Mouse (Mus musculus): Measurements from ENCODE around the gene Sgcg.

Sgcg gene

GRCm38 (mm10) chr14:61258352-61258751, at the start of gene Sgcg:
Gene Sgcg (minus strand): TSS chr14:61258490.
- no peak for DNase-seq (ENCODE audit: extremely low read depth, low read depth)

GRCm38 (mm10) chr14:61303969-61304609, 45.8 kb upstream of the Sgcg start:
- no peak for DNase-seq (ENCODE audit: extremely low read depth, low read depth)

- DNase-seq (ENCODE audit: extremely low read depth, low read depth), result no peak
Measured at GRCm38 (mm10) chr14:61302428-61302827, 44.1 kb upstream of the Sgcg start.

GRCm38 (mm10) chr14:61301323-61301722, 43.0 kb upstream of the Sgcg start:
- DNase-seq (ENCODE audit: extremely low read depth, low read depth), result peak; percentile 58

GRCm38 (mm10) chr14:61299810-61300209, 41.5 kb upstream of the Sgcg start:
- DNase-seq (ENCODE audit: extremely low read depth, low read depth), result no peak

GRCm38 (mm10) chr14:61294738-61295079, 36.4 kb upstream of the Sgcg start:
- DNase-seq (ENCODE audit: extremely low read depth, low read depth), result peak; percentile 67

GRCm38 (mm10) chr14:61293884-61294737, 35.8 kb upstream of the Sgcg start:
- DNase-seq (ENCODE audit: extremely low read depth, low read depth), result peak; percentile 76

DNA sequence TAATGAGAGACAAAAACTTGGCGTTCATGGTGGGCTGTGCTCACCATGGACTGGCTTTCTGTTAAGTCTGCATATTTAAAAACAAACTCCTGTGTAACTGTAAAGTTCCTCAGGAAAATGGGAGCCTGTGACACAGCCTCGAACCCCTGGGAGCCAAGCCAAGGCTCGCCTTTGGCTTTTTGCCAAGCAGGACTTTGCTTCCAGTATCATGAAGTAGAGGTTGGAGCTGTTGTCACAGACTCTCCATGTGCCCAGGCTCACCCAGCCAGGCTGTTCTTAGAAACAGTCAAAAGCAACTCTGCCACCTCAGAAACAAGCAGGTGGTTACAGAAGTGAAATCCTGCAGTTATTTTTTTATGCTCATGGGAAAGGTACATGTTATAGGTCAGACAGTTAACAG, 32.4 kb upstream of the Sgcg start:
- no peak for DNase-seq (ENCODE audit: extremely low read depth, low read depth)

DNA sequence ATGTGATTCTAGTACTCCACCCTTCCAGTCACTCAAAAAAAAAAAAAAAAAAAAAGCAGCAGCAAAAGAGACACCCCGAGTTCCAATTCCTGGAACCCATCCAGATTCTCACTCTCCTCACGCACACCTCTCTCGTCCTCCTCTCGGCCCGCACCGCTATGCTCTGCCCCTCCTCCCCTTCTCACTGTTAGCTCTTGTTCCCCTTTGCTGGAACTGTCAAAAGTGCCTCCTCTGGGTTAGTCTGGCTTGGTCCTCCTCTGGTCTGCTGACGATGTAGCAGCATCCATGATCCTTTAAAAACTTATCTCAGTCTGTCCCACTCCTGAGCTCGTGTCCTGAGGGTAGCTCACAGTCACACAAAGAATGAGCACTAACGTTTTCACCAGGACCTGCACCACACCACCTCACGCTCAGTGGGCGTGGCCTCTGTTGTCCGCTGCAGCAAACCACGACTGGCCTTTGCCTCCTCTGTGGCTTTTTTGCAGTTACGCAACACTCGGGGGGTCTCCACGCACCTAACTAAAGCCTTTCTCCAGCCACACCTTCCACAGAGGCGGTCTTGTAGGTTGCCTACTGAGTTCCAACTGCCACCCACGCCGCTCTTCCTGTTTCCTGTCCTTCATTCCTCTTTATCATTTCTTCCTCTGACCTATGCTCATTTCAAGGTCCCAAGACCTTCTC, 30.5 kb upstream of the Sgcg start:
- no peak for DNase-seq (ENCODE audit: extremely low read depth, low read depth)

DNA sequence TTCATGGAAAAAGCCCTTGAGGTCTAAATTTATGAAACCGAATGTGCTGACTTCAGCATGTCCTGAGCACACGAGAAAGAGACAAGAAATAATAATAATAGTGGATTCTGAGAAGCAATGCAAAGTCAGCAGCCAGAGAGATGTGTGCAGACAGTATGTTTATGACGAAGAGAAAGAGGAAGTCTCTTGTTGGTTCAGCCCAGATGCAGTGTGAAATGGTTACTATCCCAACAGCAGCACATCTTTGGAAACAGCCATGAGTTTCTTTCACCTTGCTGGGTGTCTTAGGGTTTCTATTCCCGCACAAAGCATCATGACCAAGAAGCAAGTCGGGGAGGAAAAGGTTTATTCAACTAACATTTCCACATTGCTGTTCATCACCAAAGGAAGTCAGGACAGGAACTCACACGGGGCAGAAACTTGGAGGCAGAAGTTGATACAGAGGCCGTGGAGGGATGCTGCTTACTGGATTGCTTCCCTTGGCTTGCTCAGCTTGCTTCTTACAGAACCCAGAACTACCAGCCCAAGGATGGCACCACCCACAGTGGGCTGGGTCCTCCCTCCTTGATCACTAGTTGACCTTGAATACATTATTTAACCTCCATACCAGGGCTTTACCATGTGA, 20.5 kb upstream of the Sgcg start:
- no peak for DNase-seq (ENCODE audit: extremely low read depth, low read depth)

DNA sequence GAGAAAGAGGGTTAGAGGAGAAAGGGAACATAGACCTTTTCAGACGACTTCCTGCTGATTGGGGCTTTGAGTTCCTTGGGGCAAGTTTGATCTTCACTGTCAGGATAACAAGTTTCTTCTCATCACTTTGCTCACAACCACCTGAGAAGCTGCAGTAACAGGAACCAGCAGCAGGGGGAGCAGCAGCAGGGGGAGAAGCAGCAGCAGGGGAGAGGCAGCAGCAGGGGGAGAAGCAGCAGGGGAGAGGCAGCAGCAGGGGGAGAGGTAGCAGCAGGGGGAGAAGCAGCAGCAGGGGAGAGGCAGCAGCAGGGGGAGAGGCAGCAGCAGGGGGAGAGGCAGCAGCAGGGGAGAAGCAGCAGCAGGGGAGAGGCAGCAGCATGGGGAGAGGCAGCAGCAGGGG, 19.0 kb upstream of the Sgcg start:
- no peak for DNase-seq (ENCODE audit: extremely low read depth, low read depth)

- DNase-seq (ENCODE audit: extremely low read depth, low read depth), result no peak
Measured at GRCm38 (mm10) chr14:61274414-61275198, 16.3 kb upstream of the Sgcg start.

GRCm38 (mm10) chr14:61267908-61268475, 9.7 kb upstream of the Sgcg start:
- DNase-seq (ENCODE audit: extremely low read depth, low read depth), result no peak

GRCm38 (mm10) chr14:61259084-61259483, 794 bp upstream of the Sgcg start:
- DNase-seq (ENCODE audit: extremely low read depth, low read depth), result no peak

GRCm38 (mm10) chr14:61252596-61253388, 5.5 kb downstream of the Sgcg start:
- no peak for DNase-seq (ENCODE audit: extremely low read depth, low read depth)

DNA sequence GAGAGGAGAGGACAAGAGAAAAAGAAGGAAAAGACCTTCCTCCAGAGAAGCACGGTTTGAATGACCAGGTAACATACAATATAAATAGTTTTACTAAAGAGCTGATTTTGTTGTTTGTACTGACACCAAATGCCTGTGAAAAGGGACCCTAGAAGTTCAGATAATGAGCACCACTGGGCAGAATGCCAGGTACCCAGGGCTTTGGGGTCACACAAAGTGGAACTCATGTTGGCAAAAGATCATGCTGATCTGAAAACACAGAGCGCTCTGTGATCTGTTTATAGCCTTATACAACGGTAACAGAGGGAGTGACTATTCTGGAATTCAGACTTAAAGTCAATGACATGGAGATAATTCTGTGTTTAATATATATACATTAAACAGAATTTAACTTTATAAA, 11.8 kb downstream of the Sgcg start:
- no peak for DNase-seq (ENCODE audit: extremely low read depth, low read depth)

DNA sequence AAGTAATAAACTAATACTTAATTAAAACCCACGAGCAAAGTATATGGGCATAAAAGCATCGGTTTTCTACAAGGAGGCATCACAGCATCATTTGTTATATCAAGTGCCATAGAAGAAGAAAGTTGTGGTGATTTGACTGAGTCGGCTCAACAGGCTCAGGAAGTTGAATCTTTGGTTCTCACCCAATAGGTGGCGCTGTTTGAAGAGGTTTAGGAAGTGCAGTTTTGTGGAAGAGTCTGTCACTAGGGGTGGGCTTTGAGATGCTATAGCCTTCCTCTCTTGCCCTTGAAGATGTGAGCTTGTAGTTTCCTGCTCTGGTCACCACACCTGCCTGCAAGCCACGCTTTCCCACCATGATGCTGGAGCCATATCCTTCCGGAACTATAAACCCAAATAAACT, 15.7 kb downstream of the Sgcg start:
- DNase-seq (ENCODE audit: extremely low read depth, low read depth), result no peak

- no peak for DNase-seq (ENCODE audit: extremely low read depth, low read depth)
Measured at GRCm38 (mm10) chr14:61238751-61239150, 19.5 kb downstream of the Sgcg start.

GRCm38 (mm10) chr14:61237101-61237654, 21.1 kb downstream of the Sgcg start:
- DNase-seq (ENCODE audit: extremely low read depth, low read depth), result no peak
